ENCODE assay signal across 22 mouse cellular contexts in genomic region chr5:119301539-119301938, GRCm38 (mm10).
DNase-seq lines count a peak whose midpoint lies in the region; ATAC-seq and TF ChIP-seq lines count a peak whose summit lies in the region.
"Had no signal": no experiment of that assay in that cellular context is flagged by ENCODE, and none has a peak within 500 bp of the region (broad histone marks: within the 10 kb centered on the region; RNA-seq: fewer than 3 reads in every experiment).

No protein-coding gene starts in this region.

- 0 out of 2 replicates have a peak, but pooled peaks cover 2% of the 10 kb centered on the region for H3K4me1 ChIP-seq in kidney, embryonic 14.5 days (ENCODE audit: control insufficient read depth, insufficient read depth, low read length)
- H3K4me1 ChIP-seq: heart, embryonic 15.5 days had no signal

- peak; percentile 26 for DNase-seq in embryo, embryonic 10 days (ENCODE audit: low spot score)
- no peak for DNase-seq in embryo, embryonic 9.5 days (ENCODE audit: extremely low spot score)
- peak; percentile 43 to 48 for DNase-seq in kidney, postnatal 25 days
- peak; percentile 23 for DNase-seq in urinary bladder, postnatal 14 days (ENCODE audit: low spot score)
- DNase-seq in urinary bladder, adult 18-20 months (ENCODE audit: low spot score in 2 of 2), result no peak
- DNase-seq in spleen, postnatal 36 days (ENCODE audit: low spot score in 2 of 2), result no peak
- DNase-seq in layer of hippocampus, adult 2 months (ENCODE audit: low spot score in 2 of 2), result no peak
- DNase-seq: B cell, adult 2 months; cerebellum, adult 11 months; cerebellum, postnatal 36 days; gastrocnemius, postnatal 10 days; heart, adult 18-20 months; lung, adult 2 months; right cerebral cortex, postnatal 4 days; thymus, adult 18-20 months had no signal

- H3K27me3 ChIP-seq in kidney, embryonic 14.5 days (ENCODE audit: control insufficient read depth, insufficient read depth, low read length), result no peaks in the 10 kb centered on the region
- H3K27me3 ChIP-seq: heart, embryonic 15.5 days had no signal

- no peak for TF ChIP-seq CTCF in layer of hippocampus, adult 2 months (conservative IDR thresholded peaks at IDR 0.05)

- H3K4me2 ChIP-seq in kidney, embryonic 14.5 days (replicated peaks; ENCODE audit: low read depth, low read length), result no peak overlapping the region
- H3K4me2 ChIP-seq: heart, embryonic 15.5 days; limb, embryonic 13.5 days; midbrain, embryonic 12.5 days had no signal

- no peaks in the 10 kb centered on the region for H3K36me3 ChIP-seq in kidney, embryonic 14.5 days (ENCODE audit: control insufficient read depth, insufficient read depth, low read length)
- H3K36me3 ChIP-seq: heart, embryonic 15.5 days; hindbrain, embryonic 10.5 days; limb, embryonic 13.5 days; midbrain, embryonic 12.5 days had no signal

- H3K9ac ChIP-seq in kidney, embryonic 14.5 days (ENCODE audit: low read depth, low read length), result no peak overlapping the region
- H3K9ac ChIP-seq: heart, embryonic 15.5 days; limb, embryonic 13.5 days; midbrain, embryonic 12.5 days had no signal

- WGBS in kidney, embryonic 14.5 days, result 33% methylated on average over 5 of the region's 5 CpGs

- no peaks in the 10 kb centered on the region for H3K9me3 ChIP-seq in kidney, embryonic 14.5 days (ENCODE audit: control insufficient read depth, low read length)
- H3K9me3 ChIP-seq: heart, embryonic 15.5 days; hindbrain, embryonic 10.5 days; midbrain, embryonic 12.5 days had no signal

- no peak for ATAC-seq in kidney, embryonic 14.5 days (ENCODE audit: low FRiP score, low TSS enrichment)
- ATAC-seq: inflammation-experienced regulatory T-cells, adult 6 months had no signal

- no peak overlapping the region for H3K27ac ChIP-seq in kidney, embryonic 14.5 days (ENCODE audit: low read depth, low read length)
- no peak overlapping the region for H3K27ac ChIP-seq in layer of hippocampus, adult 2 months
- H3K27ac ChIP-seq: heart, embryonic 15.5 days; hindbrain, embryonic 10.5 days; limb, embryonic 13.5 days; macrophage; midbrain, embryonic 12.5 days had no signal

- no peak overlapping the region for H3K4me3 ChIP-seq in kidney, embryonic 14.5 days (ENCODE audit: low read length)
- no peak overlapping the region for H3K4me3 ChIP-seq in layer of hippocampus, adult 2 months
- H3K4me3 ChIP-seq: heart, embryonic 15.5 days; hindbrain, embryonic 10.5 days; limb, embryonic 13.5 days; midbrain, embryonic 12.5 days had no signal

Comparison
In these comparisons a context has a peak if more than half of its experiments do, and no peak if none do; other contexts are left out.
1. DNase-seq: peak in embryo, embryonic 10 days (single experiment), kidney, postnatal 25 days (2 of 2) and urinary bladder, postnatal 14 days (single experiment); none in embryo, embryonic 9.5 days (single experiment), urinary bladder, adult 18-20 months (0 of 2), spleen, postnatal 36 days (0 of 2) and layer of hippocampus, adult 2 months (0 of 2).